Mouse (Mus musculus): ENCODE measurements around the gene 1700023F06Rik. TPM values are rescaled to one million over a fixed set of nuclear protein-coding genes. Genes with fewer than 3 reads are reported as not detected.

1700023F06Rik gene
- not detected for polyA plus RNA-seq (2017; shearing (Covaris generic))

GRCm38 (mm10) chr11:103208458-103208857, at the start of gene 1700023F06Rik:
Gene 1700023F06Rik (minus strand): TSS chr11:103208558.

GRCm38 (mm10) chr11:103217790-103218516, 9.6 kb upstream of the 1700023F06Rik start, which contains the start of gene Spata32:
Gene Spata32 (minus strand): TSS chr11:103218432.

GRCm38 (mm10) chr11:103170494-103171285, 37.7 kb downstream of the 1700023F06Rik start, which contains the start of gene Fmnl1:
Gene Fmnl1 (plus strand): TSS chr11:103171107.

Other genes with a start within 250 kb of the 1700023F06Rik start
- 81.2 TPM for gene Nmt1, start 180.4 kb downstream of the 1700023F06Rik start, polyA plus RNA-seq (2017; shearing (Covaris generic))
- 29.2 TPM for gene Dcakd, start 180.2 kb downstream of the 1700023F06Rik start, polyA plus RNA-seq (2017; shearing (Covaris generic))
- not detected for gene Plcd3, start 106.9 kb downstream of the 1700023F06Rik start, polyA plus RNA-seq (2017; shearing (Covaris generic))
- gene Acbd4, start 106.9 kb downstream of the 1700023F06Rik start, polyA plus RNA-seq (2017; shearing (Covaris generic)): 54.2 TPM
- gene Hexim1, start 92.3 kb downstream of the 1700023F06Rik start, polyA plus RNA-seq (2017; shearing (Covaris generic)): 4.2 TPM
- gene Hexim2, start 76.1 kb downstream of the 1700023F06Rik start, polyA plus RNA-seq (2017; shearing (Covaris generic)): 7.5 TPM
- gene Fmnl1, start 37.5 kb downstream of the 1700023F06Rik start, polyA plus RNA-seq (2017; shearing (Covaris generic)): 86.8 TPM
- gene Spata32, start 9.9 kb upstream of the 1700023F06Rik start, polyA plus RNA-seq (2017; shearing (Covaris generic)): not detected
- gene Map3k14, start 58.9 kb upstream of the 1700023F06Rik start, polyA plus RNA-seq (2017; shearing (Covaris generic)): 34.4 TPM
- 110 TPM for gene Arhgap27, start 155.1 kb upstream of the 1700023F06Rik start, polyA plus RNA-seq (2017; shearing (Covaris generic))
- 26.1 TPM for gene Plekhm1, start 204.1 kb upstream of the 1700023F06Rik start, polyA plus RNA-seq (2017; shearing (Covaris generic))

Measured in inflammation-experienced regulatory T-cells, adult 16 weeks (primary cell).